Mouse (Mus musculus) liver, embryonic 16.5 days (tissue): ENCODE data around the gene Col4a2. TPM values are rescaled to one million over a fixed set of nuclear protein-coding genes. Genes with fewer than 3 reads are reported as not detected.
A peak's percentile ranks its signal among the peaks of the same experiment; 100 is the strongest.
"Not testable (repeated sequence)": the region's sequence is repeated elsewhere in the genome, so short reads cannot be mapped to it uniquely, and the experiment has no call there.

Experiments
- ATAC-seq: fragments of 200-750 bp; cut with Nextera tagmentation; 2 replicates; pipeline ENCODE4 v1.8.0; 2017; ENCODE audit warnings: low read depth, mild to moderate bottlenecking, moderate number of reproducible peaks, moderate library complexity
- H3K27ac ChIP-seq: fragments of 300-500 bp; sonication (generic); 2 replicates; pipeline ENCODE4 v1.5.1; 2014; ENCODE audit warnings: mild to moderate bottlenecking, low read length
- H3K27me3 ChIP-seq: fragments of 300-500 bp; sonication (generic); 2 replicates; pipeline ENCODE4 v1.6.1; 2014; ENCODE audit warnings: low read depth, low read length, mixed read lengths; ENCODE audit not compliant: control insufficient read depth, insufficient read depth
- H3K36me3 ChIP-seq: fragments of 300-500 bp; sonication (generic); 2 replicates; pipeline ENCODE4 v1.6.1; 2014; ENCODE audit warnings: mild to moderate bottlenecking; ENCODE audit not compliant: control insufficient read depth, insufficient read depth
- H3K4me1 ChIP-seq: fragments of 300-500 bp; sonication (generic); 2 replicates; pipeline ENCODE4 v1.6.1; 2014; ENCODE audit warnings: low read depth, low read length, mixed read lengths; ENCODE audit not compliant: control insufficient read depth
- H3K4me2 ChIP-seq: fragments of 300-500 bp; sonication (generic); 2 replicates; pipeline ENCODE4 v1.6.1; 2014; ENCODE audit warnings: low read depth, low read length, mixed read lengths
- H3K4me3 ChIP-seq: fragments of 300-500 bp; sonication (generic); 2 replicates; pipeline ENCODE4 v1.5.1; 2014; ENCODE audit warnings: low read depth, mild to moderate bottlenecking, low read length
- H3K9ac ChIP-seq: fragments of 300-500 bp; sonication (generic); 2 replicates; pipeline ENCODE4 v1.6.1; 2014; ENCODE audit warnings: low read depth, low read length
- H3K9me3 ChIP-seq: fragments of 300-500 bp; sonication (generic); replicated peaks from 2 replicates; pipeline ENCODE4 v1.6.1; 2016; ENCODE audit warnings: low read length; ENCODE audit not compliant: control insufficient read depth
- WGBS: fragments of 180-500 bp; shearing (Covaris S2); extraction: QIAGEN DNeasy Blood & Tissue Kit; methylation state at CpG from one replicate; pipeline ENCODE4 v1.1.7; 2014; ENCODE audit not compliant: insufficient replicate concordance; 5-methylcytosine and 5-hydroxymethylcytosine counted together
- polyA plus RNA-seq: library from polyadenylated mRNA; unstranded; fragments of >200 nt; fragmentation: Nextera tagmentation; extraction: Ambion mirVana; gene quantifications from 2 replicates; pipeline ENCODE4 v1.2.1, GENCODE M21; 2015

The Col4a2 gene
- polyA plus RNA-seq, 1 experiment from 2014 or later, result 9.2 TPM

DNA sequence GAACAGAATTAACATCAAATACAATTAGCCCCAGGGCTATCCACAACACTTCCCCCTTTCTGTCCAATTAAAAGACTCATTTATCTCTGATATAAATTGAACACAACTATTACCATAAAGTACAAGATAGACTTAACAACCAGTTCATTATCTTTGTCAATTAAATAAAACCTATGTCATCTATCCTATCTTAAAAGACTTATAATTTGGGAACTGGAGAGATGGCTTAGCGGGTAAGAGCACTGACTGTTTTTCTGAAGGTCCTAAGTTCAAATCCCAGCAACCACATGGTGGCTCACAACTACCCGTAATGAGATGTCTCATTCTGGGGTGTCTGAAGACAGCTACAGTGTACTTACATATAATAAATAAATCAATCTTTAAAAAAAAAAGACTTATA is 179.7 kb downstream of the Col4a2 start:
- ATAC-seq, H3K27me3 ChIP-seq: not testable (repeated sequence)
- WGBS, result 58% methylated on average over 2 of the region's 2 CpGs

DNA sequence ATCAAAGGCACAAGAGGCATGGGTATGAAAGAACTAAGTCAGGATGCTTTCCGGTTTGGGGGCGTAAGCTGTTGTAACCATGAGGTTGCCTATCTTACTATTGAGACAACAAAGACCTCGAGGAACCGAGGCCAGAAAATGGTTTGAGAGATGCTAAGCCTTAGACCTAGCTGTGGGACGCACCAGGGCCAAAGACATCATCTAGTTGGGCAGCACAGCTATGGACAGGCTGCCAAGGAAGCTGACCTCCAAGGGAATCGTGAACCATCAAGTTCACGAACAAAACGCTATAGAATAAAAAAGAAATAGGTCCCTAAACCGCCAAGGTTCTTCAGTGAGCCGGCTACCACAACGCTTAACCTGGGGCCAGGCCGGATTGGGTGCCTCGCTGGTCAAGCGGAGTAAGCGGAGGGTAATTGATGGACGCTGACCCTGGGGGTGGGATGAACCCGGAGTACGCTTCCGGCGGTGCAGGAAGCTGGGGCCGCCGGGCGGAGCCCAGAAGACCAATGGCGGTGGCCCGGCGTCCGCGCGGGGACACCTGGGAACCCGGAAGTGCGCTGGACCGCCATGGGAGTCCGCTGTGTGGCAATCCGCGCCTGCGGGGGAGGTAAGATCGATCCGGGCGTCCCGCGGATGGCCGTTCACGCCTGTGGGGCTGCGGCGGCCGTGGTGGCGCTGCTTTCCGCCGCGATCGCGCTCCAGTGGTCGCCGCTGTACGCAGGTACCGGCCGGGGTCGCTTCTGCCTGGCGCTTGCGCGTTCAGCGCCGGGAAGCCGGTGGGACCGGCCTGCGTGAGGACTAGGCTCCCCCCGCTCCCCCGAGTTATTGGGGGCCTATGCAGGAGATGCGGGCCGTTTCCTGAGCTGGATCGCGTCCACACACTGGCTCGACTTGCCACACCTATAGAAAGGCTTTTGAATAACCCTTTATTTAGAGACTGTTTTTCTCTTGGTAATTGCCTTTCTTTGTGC is 184.7 kb downstream of the Col4a2 start, which contains the start of gene Naxd:
TSS of gene Naxd (plus strand) at position 490 of the 974 bp plus-strand sequence.
- WGBS, result 3% methylated on average over 72 of the region's 73 CpGs
- H3K9ac ChIP-seq, result peak within 1 kb of the TSS; percentile 82
- H3K27ac ChIP-seq, result peak within 1 kb of the TSS; percentile 78
- H3K27me3 ChIP-seq, result no peaks in the 10 kb centered on the region
- H3K4me2 ChIP-seq, result peak within 1 kb of the TSS; percentile 83
- H3K4me1 ChIP-seq, result peaks cover 16% of the 10 kb centered on the region
- H3K9me3 ChIP-seq, result no peaks in the 10 kb centered on the region
- no peaks in the 10 kb centered on the region for H3K36me3 ChIP-seq
- H3K4me3 ChIP-seq, result peak within 1 kb of the TSS; percentile 94
- peak; percentile 99 for ATAC-seq

More for the DNA sequence above, 179.7 kb downstream of the Col4a2 start:
- H3K36me3 ChIP-seq, H3K9me3 ChIP-seq, H3K4me2 ChIP-seq, H3K9ac ChIP-seq, H3K27ac ChIP-seq, H3K4me3 ChIP-seq, H3K4me1 ChIP-seq: not testable (repeated sequence)

DNA sequence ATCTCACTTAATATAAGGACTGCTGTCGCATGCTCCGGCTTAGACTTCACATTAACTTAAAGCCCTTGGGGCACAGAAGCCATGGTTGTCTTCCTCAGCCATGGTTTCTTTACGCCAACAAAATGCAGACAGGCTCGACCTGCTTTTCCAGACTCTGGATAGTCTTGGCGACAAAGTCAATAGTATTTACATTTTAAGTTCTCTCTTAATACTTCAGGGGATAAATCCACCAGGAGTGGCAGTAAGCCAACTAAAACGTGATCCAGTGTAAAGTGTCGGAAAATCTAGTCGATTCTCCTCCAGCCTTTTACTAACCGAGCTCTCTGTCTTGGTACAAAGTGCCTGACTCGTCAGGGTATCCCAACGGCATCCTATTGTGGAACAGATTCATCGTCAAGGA is 185.7 kb downstream of the Col4a2 start:
- no peak for ATAC-seq
- Histone ChIP-seq H3K4me1 (peaks cover 16% of the 10 kb centered on the region), H3K36me3 (no peaks in the 10 kb centered on the region; the same call in 1 of the 2 replicates), H3K27ac (no peak overlapping the region), H3K27me3 (no peaks in the 10 kb centered on the region), H3K9me3 (no peaks in the 10 kb centered on the region), H3K4me3 (peak overlapping the region; percentile 94), H3K4me2 (peak overlapping the region; percentile 83), H3K9ac (peak overlapping the region; percentile 82)
- WGBS, result 61% methylated on average over 12 of the region's 12 CpGs

Other genes with a start within 250 kb of the Col4a2 start
- gene Col4a1, start within 50 bp of the Col4a2 start, polyA plus RNA-seq, result 21.1 and 25.7 TPM in 2 replicates
- 6.3 and 7.4 TPM in 2 replicates for gene Rab20, start 165.9 kb downstream of the Col4a2 start, polyA plus RNA-seq
- gene Naxd, start 184.7 kb downstream of the Col4a2 start, polyA plus RNA-seq, result 37.0 and 38.0 TPM in 2 replicates
- 10.1 and 11.8 TPM in 2 replicates for gene Cars2, start 238.0 kb downstream of the Col4a2 start, polyA plus RNA-seq
- gene Ing1, start 242.8 kb downstream of the Col4a2 start, polyA plus RNA-seq, result 11.1 and 11.7 TPM in 2 replicates